ENCODE assay signal across 33 mouse cellular contexts in genomic region chr5:4303616-4304015, GRCm38 (mm10).
DNase-seq lines count a peak whose midpoint lies in the region; ATAC-seq and TF ChIP-seq lines count a peak whose summit lies in the region.
"Had no signal": no experiment of that assay in that cellular context is flagged by ENCODE, and none has a peak within 500 bp of the region (broad histone marks: within the 10 kb centered on the region; RNA-seq: fewer than 3 reads in every experiment).

No protein-coding gene starts in this region.

- intact Hi-C loops in left cerebral cortex, postnatal 25 days (cut with DNase I), result no loop called here

- WGBS in limb, embryonic 10.5 days, result 30% methylated on average over 4 of the region's 4 CpGs

- peak; percentile 30 for DNase-seq in adrenal gland, adult 2 months
- no peak for DNase-seq in adrenal gland, postnatal 25 days
- DNase-seq in ES-E14 (ENCODE audit: low read depth, low spot score), result peak; percentile 68
- DNase-seq in ZHBTc4 (ENCODE audit: low read depth, low spot score), result peak; percentile 89
- no peak for DNase-seq in left cerebral cortex, postnatal 25 days (ENCODE audit: low spot score in 2 of 2)
- no peak for DNase-seq in limb, embryonic 10.5 days (ENCODE audit: low spot score)
- DNase-seq: B cell, adult 2 months; cerebellum, adult 11 months; cerebellum, adult 2 months; cerebellum, adult 9-11 months; cerebellum, postnatal 25 days; embryo, embryonic 11 days; gastrocnemius, postnatal 25 days; heart, adult 2 months; heart, postnatal 14 days; kidney, adult 11 months; kidney, adult 8-10 months had no signal

- no peak for TF ChIP-seq POLR2A in ES-Bruce4 (IDR thresholded peaks at IDR 0.05; ENCODE audit: insufficient read depth, low read length)

- no peak for TF ChIP-seq CTCF in ES-Bruce4 (IDR thresholded peaks at IDR 0.05; ENCODE audit: low read depth, low read length)

- ATAC-seq in megakaryocyte, adult 5-6 weeks (ENCODE audit: poor library complexity, severe bottlenecking), result no peak
- ATAC-seq: forebrain, embryonic 15.5 days; hindbrain, embryonic 16.5 days; intestine, embryonic 15.5 days; Patski had no signal

- no peak for TF ChIP-seq EP300 in ES-Bruce4 (IDR thresholded peaks at IDR 0.05; ENCODE audit: insufficient read depth, low read depth, low read length)

- peak overlapping the region; percentile 79 for H3K27ac ChIP-seq in ES-Bruce4 (ENCODE audit: insufficient read depth, low read length)
- peak overlapping the region; percentile 75; the same call in 1 of the 2 replicates for H3K27ac ChIP-seq in ES-E14 (ENCODE audit: insufficient read depth, low read depth, low read length, poor library complexity, severe bottlenecking)
- H3K27ac ChIP-seq in limb, embryonic 10.5 days, result no peak overlapping the region
- H3K27ac ChIP-seq: embryonic facial prominence, embryonic 10.5 days; embryonic facial prominence, embryonic 13.5 days; forebrain, embryonic 12.5 days; forebrain, embryonic 15.5 days; heart, adult 2 months; heart, embryonic 10.5 days; heart, embryonic 13.5 days; hindbrain, embryonic 12.5 days; intestine, embryonic 15.5 days; kidney, embryonic 15.5 days had no signal

- H3K9me3 ChIP-seq in ES-Bruce4 (replicated peaks; ENCODE audit: control insufficient read depth, insufficient read depth, low read length, poor library complexity, severe bottlenecking) (no peaks in the 10 kb centered on the region; the same call in 1 of the 2 replicates), ES-E14 (ENCODE audit: control insufficient read depth, insufficient read depth, low read depth, low read length) (no peaks in the 10 kb centered on the region)
- no peaks in the 10 kb centered on the region for H3K9me3 ChIP-seq in limb, embryonic 10.5 days (replicated peaks)
- H3K9me3 ChIP-seq: embryonic facial prominence, embryonic 10.5 days; forebrain, embryonic 15.5 days; G1E; heart, embryonic 10.5 days; heart, embryonic 13.5 days; hindbrain, embryonic 12.5 days; intestine, embryonic 15.5 days; kidney, embryonic 15.5 days had no signal

- H3K4me1 ChIP-seq in ES-Bruce4 (ENCODE audit: control insufficient read depth, insufficient read depth, low read length) (peaks cover 2% of the 10 kb centered on the region), ES-E14 (ENCODE audit: control insufficient read depth in 2 of 2, insufficient read depth in 2 of 2, low read length in 2 of 2, poor library complexity in 1 of 2) (peaks cover 6 to 8% of the 10 kb centered on the region in 2 experiments; a peak in 2 of 4 replicates)
- H3K4me1 ChIP-seq in limb, embryonic 10.5 days, result peaks cover 10% of the 10 kb centered on the region
- H3K4me1 ChIP-seq: embryonic facial prominence, embryonic 13.5 days; forebrain, embryonic 15.5 days; heart, embryonic 10.5 days; heart, embryonic 13.5 days; intestine, embryonic 15.5 days; kidney, embryonic 15.5 days had no signal

- H3K4me3 ChIP-seq in ES-Bruce4 (ENCODE audit: low read depth, low read length) (no peak overlapping the region), ES-E14 (ENCODE audit: insufficient read depth in 1 of 2, low read depth in 1 of 2, low read length in 2 of 2, poor library complexity in 1 of 2, severe bottlenecking in 1 of 2) (no peak overlapping the region)
- H3K4me3 ChIP-seq in limb, embryonic 10.5 days, result no peak overlapping the region
- H3K4me3 ChIP-seq: embryonic facial prominence, embryonic 10.5 days; embryonic facial prominence, embryonic 13.5 days; erythroblast, embryonic 14.5 days; forebrain, embryonic 12.5 days; forebrain, embryonic 15.5 days; heart, adult 2 months; heart, embryonic 10.5 days; heart, embryonic 13.5 days; hindbrain, embryonic 12.5 days; intestine, embryonic 15.5 days; kidney, embryonic 15.5 days had no signal

- H3K9ac ChIP-seq in ES-Bruce4 (ENCODE audit: low read depth, poor library complexity, severe bottlenecking) (no peak overlapping the region), ES-E14 (ENCODE audit: insufficient read depth, low read depth, low read length, poor library complexity, severe bottlenecking) (no peak overlapping the region)
- H3K9ac ChIP-seq: embryonic facial prominence, embryonic 13.5 days; forebrain, embryonic 12.5 days; forebrain, embryonic 15.5 days; heart, embryonic 13.5 days; hindbrain, embryonic 12.5 days; intestine, embryonic 15.5 days; kidney, embryonic 15.5 days had no signal

- no peaks in the 10 kb centered on the region for H3K36me3 ChIP-seq in ES-Bruce4 (ENCODE audit: control insufficient read depth, insufficient read depth, low read length, poor library complexity, severe bottlenecking)
- H3K36me3 ChIP-seq in ES-E14 (ENCODE audit: control insufficient read depth, insufficient read depth, low read length, poor library complexity, severe bottlenecking), result no peaks in the 10 kb centered on the region
- no peaks in the 10 kb centered on the region for H3K36me3 ChIP-seq in limb, embryonic 10.5 days
- H3K36me3 ChIP-seq: embryonic facial prominence, embryonic 10.5 days; embryonic facial prominence, embryonic 13.5 days; forebrain, embryonic 12.5 days; forebrain, embryonic 15.5 days; G1E; heart, embryonic 10.5 days; heart, embryonic 13.5 days; hindbrain, embryonic 12.5 days; intestine, embryonic 15.5 days; kidney, embryonic 15.5 days had no signal

- in situ Hi-C loops in ES-E14 (cut with MboI; ENCODE audit: low sequenced_read_pairs in 2 of 2, unreplicated experiment in 2 of 2), result no loop called here

- H3K27me3 ChIP-seq in ES-Bruce4 (ENCODE audit: control insufficient read depth, insufficient read depth, low read length, poor library complexity, severe bottlenecking), result no peaks in the 10 kb centered on the region
- no peaks in the 10 kb centered on the region for H3K27me3 ChIP-seq in limb, embryonic 10.5 days (ENCODE audit: low read depth, poor library complexity, severe bottlenecking)
- H3K27me3 ChIP-seq: CH12.LX; embryonic facial prominence, embryonic 13.5 days; forebrain, embryonic 12.5 days; forebrain, embryonic 15.5 days; heart, embryonic 13.5 days; hindbrain, embryonic 12.5 days; intestine, embryonic 15.5 days; kidney, embryonic 15.5 days; Patski had no signal

TF ChIP-seq in ES-E14, 5 proteins besides CTCF, POLR2A, EP300 and RAD21:
- TF ChIP-seq HCFC1 (IDR thresholded peaks at IDR 0.05; ENCODE audit: borderline replicate concordance, insufficient read depth, low read length) (no peak), CHD2 (IDR thresholded peaks at IDR 0.05; ENCODE audit: low read depth, low read length) (0 out of 2 replicates have a peak, but pooled peaks have one; percentile 57), MAFK (IDR thresholded peaks at IDR 0.05; ENCODE audit: insufficient read depth, low read depth, low read length) (no peak), ZNF384 (IDR thresholded peaks at IDR 0.05; ENCODE audit: low read depth, low read length) (peak; percentile 93), ZC3H11A (IDR thresholded peaks at IDR 0.05; ENCODE audit: borderline replicate concordance, low read depth, low read length) (no peak)

Comparison
In these comparisons a context has a peak if more than half of its experiments do, and no peak if none do; other contexts are left out.
1. DNase-seq: peak in adrenal gland, adult 2 months (single experiment), ES-E14 (single experiment) and ZHBTc4 (single experiment); none in adrenal gland, postnatal 25 days (single experiment), left cerebral cortex, postnatal 25 days (0 of 2) and limb, embryonic 10.5 days (single experiment).